Mouse (Mus musculus): ENCODE measurements at regions not wholly inside any gene's neighbourhood (a gene's known extent, or its start where the extent isn't known, plus 50 kb on each side); places are given as distances from the start of the nearest gene placed in this dataset.

- TF ChIP-seq POLR2A (IDR thresholded peaks at IDR 0.05; ENCODE audit: insufficient read depth, low read depth, low read length) = no peak
- TF ChIP-seq CTCF (IDR thresholded peaks at IDR 0.05) = no peak
- no peak for TF ChIP-seq EP300 (IDR thresholded peaks at IDR 0.05; ENCODE audit: insufficient read depth, low read depth, low read length)
Measured at GRCm38 (mm10) chr6:89097531-89097930, 195.5 kb downstream of the Tpra1 start.
